Mouse (Mus musculus): Measurements from ENCODE around the gene Efhd2.

Efhd2 gene

DNA sequence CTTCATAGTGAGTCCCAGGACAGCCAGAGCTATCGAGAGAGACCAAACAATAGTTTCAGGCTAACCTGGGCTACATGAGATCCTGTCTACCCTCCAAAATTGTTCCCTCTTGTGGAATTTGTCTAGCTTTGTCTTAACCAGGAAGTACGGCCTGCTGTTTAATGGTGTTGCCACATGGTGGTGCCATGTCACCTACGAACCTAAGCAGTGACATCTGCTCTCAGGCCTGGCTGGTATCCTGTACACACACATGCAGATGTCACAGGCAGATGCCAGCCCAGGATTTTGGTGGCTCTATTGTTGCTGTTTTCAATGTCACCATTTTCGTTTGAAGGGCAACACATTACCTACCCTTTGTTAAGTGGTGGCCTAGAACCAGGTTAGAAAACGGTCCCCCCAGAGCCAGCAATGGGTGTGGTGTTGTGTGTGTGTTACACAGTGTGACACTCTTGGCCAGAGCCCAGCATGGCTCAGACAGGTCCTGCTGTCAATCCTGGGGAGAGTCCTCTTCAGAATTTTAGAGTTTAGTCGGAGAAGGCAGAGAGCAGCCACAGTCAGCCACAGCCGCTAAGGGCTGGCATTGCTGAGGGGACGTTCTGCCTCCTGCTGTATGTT is 64.8 kb downstream of the Efhd2 start:
- peak in 1 of 2 experiments; percentile 20 for DNase-seq (ENCODE audit: low spot score in 2 of 2)
